Mouse (Mus musculus) myocyte (in vitro differentiated cells): ENCODE measurements around the gene Lmcd1. TPM values are rescaled to one million over a fixed set of nuclear protein-coding genes. Genes with fewer than 3 reads are reported as not detected.
A peak's percentile ranks its signal among the peaks of the same experiment; 100 is the strongest.

Experiments
- H3K27me3 ChIP-seq: one replicate; pipeline ENCODE4 v1.6.1; 2011; ENCODE audit not compliant: control insufficient read depth, insufficient read depth, insufficient read length
- H3K36me3 ChIP-seq: one replicate; pipeline ENCODE4 v1.6.1; 2011; ENCODE audit not compliant: control insufficient read depth, insufficient read depth
- H3K4me2 ChIP-seq: one replicate; pipeline ENCODE4 v1.6.1; 2011; ENCODE audit warnings: low read depth, control low read depth
- H3K4me3 ChIP-seq: one replicate; pipeline ENCODE4 v1.5.1; 2011; ENCODE audit warnings: mild to moderate bottlenecking, control low read depth, moderate library complexity
- H3K79me2 ChIP-seq: one replicate; pipeline ENCODE4 v1.6.1; 2011; ENCODE audit not compliant: control insufficient read depth, insufficient read depth
- H3ac ChIP-seq: one replicate; pipeline ENCODE4 v1.6.1; 2011; ENCODE audit not compliant: control insufficient read depth, insufficient read length
- CEBPB ChIP-seq: IDR thresholded peaks from 2 replicates; pipeline ENCODE4 v1.6.1; 2011; ENCODE audit warnings: mild to moderate bottlenecking, moderate library complexity; ENCODE audit not compliant: poor library complexity, insufficient read depth, severe bottlenecking
- E2F4 ChIP-seq: IDR thresholded peaks from one replicate; pipeline ENCODE4 v1.6.1; 2011; ENCODE audit warnings: mild to moderate bottlenecking, control low read depth, moderate library complexity; ENCODE audit not compliant: insufficient read depth
- MAX ChIP-seq: IDR thresholded peaks from one replicate; pipeline ENCODE4 v1.6.1; 2011; ENCODE audit warnings: low read depth, mild to moderate bottlenecking, control low read depth
- MYOD1 ChIP-seq, 3 experiments: IDR thresholded peaks; one replicate each; pipeline ENCODE4 v1.6.1; 2011; ENCODE audit warnings: control low read depth in 2 of 3, low read depth in 2 of 3, mild to moderate bottlenecking in 2 of 3, moderate library complexity in 1 of 3; ENCODE audit not compliant: insufficient read length in 2 of 3, control insufficient read depth in 1 of 3
- MYOG ChIP-seq, 3 experiments: IDR thresholded peaks; one replicate each; pipeline ENCODE4 v1.6.1; 2011; ENCODE audit warnings: control low read depth in 2 of 3, low read depth in 2 of 3, mild to moderate bottlenecking in 2 of 3; ENCODE audit not compliant: insufficient read length in 2 of 3, control insufficient read depth in 1 of 3, insufficient read depth in 1 of 3
- POLR2A ChIP-seq: IDR thresholded peaks from one replicate; pipeline ENCODE4 v1.6.1; 2011; ENCODE audit warnings: low read depth, mild to moderate bottlenecking, control low read depth, moderate library complexity; ENCODE audit not compliant: insufficient read length
- POLR2AphosphoS2 ChIP-seq: IDR thresholded peaks from one replicate; pipeline ENCODE4 v1.6.1; 2011; ENCODE audit warnings: low read depth, control low read depth; ENCODE audit not compliant: insufficient read length
- REST ChIP-seq: IDR thresholded peaks from one replicate; pipeline ENCODE4 v1.6.1; 2011; ENCODE audit warnings: mild to moderate bottlenecking, control low read depth, moderate library complexity; ENCODE audit not compliant: insufficient read depth, insufficient read length
- SRF ChIP-seq: IDR thresholded peaks from one replicate; pipeline ENCODE4 v1.6.1; 2011; ENCODE audit warnings: low read depth; ENCODE audit not compliant: control insufficient read depth, insufficient read length
- TCF12 ChIP-seq: IDR thresholded peaks from one replicate; pipeline ENCODE4 v1.6.1; 2011; ENCODE audit warnings: mild to moderate bottlenecking, control low read depth; ENCODE audit not compliant: poor library complexity, insufficient read depth, severe bottlenecking
- TCF3 ChIP-seq: IDR thresholded peaks from one replicate; pipeline ENCODE4 v1.6.1; 2011; ENCODE audit warnings: low read depth, control low read depth; ENCODE audit not compliant: insufficient read length
- USF1 ChIP-seq: IDR thresholded peaks from one replicate; pipeline ENCODE4 v1.6.1; 2011; ENCODE audit warnings: low read depth, mild to moderate bottlenecking, control low read depth, moderate library complexity
- polyA plus RNA-seq: library from polyadenylated mRNA; unstranded; fragments of >200 nt; fragmentation: generic; extraction: Trizol; gene quantifications from one replicate; pipeline ENCODE4 v1.2.1, GENCODE M21; 2012; ENCODE audit warnings: missing spikeins

The Lmcd1 gene
- polyA plus RNA-seq, 1 experiment = 4.9 TPM

DNA sequence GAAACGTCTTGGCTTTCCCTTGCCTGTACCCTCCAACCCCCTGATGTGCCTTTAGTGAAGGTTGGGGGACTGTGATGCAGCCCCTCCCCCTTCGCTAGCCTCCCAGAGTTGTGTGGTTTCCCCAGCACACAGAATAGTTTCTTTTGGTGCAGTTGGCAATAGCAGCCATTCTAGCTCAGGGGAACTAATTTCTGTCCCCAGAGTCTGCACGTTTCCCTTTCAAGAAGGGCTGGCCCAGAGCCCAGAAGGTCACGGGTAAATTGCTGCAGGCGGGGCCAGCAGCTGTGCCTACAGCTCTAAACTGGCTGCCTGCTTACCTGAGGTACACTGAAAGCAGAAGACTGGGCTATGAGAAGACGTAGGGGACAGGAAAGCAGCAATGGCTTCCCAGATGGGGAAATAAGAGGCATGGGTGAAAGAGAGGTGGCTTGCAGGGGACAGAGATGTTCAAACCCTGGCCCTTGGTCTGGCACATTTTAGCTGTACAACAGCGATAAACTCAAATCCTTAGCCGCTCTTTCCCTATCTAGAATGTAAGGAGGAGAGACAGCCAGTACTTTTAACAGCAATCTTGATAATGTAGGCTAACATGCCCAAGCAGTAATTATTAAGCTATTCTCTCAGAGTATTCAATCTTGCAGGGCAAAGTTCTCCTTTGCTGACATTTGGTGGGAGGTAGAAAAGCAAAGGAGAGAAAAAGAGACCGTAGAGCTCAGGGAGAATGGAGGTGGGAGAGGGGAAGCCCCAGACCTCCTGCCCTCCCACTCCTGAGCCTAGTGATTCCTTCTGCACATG is 900 bp downstream of the Lmcd1 start:
- TF ChIP-seq E2F4 (no peak), MYOD1 (IDR thresholded peaks at IDR 0.05; ENCODE audit: control insufficient read depth in 1 of 3, insufficient read length in 2 of 3, low read depth in 2 of 3) (peak in 2 of 3 experiments; percentile 32 to 58), USF1 (no peak), MYOG (IDR thresholded peaks at IDR 0.05; ENCODE audit: control insufficient read depth in 1 of 3, insufficient read depth in 1 of 3, insufficient read length in 2 of 3, low read depth in 2 of 3) (peak in 1 of 3 experiments; percentile 54), TCF12 (no peak)
- peak overlapping the region; percentile 11 for H3K4me3 ChIP-seq
- H3K79me2 ChIP-seq = no peaks in the 10 kb centered on the region
- peak overlapping the region; percentile 99 for H3K4me2 ChIP-seq
- no peaks in the 10 kb centered on the region for H3K36me3 ChIP-seq
- H3K27me3 ChIP-seq = no peaks in the 10 kb centered on the region
- H3ac ChIP-seq = no peak overlapping the region

DNA sequence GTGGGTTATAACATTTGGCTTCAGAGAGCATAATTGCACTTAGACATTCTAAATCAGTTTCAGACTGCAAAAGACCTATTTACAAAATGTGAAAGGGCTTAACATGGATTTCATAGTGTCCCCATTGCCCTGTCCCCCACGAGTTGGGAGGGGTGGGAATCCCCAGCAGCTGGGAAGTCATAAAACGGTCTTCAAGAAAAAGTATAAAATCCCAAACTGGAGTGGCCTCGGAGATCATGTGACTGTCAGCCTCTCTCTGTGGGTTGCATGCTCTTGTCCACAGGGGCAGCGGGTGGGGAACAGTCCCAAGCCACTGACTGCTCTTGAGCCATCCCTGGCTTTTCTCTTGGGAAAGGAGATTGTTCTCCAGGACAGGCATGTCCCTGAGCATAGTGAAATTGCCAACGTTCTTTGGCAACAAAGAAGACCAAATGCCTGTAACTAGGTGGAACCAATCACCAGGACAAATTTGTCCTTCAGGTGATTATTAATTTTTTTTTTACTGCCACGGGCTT is 2.2 kb downstream of the Lmcd1 start:
- H3ac ChIP-seq = no peak overlapping the region
- H3K36me3 ChIP-seq = no peaks in the 10 kb centered on the region
- no peak for TF ChIP-seq POLR2A
- TF ChIP-seq USF1 = no peak
- TF ChIP-seq MYOD1 (IDR thresholded peaks at IDR 0.05; ENCODE audit: control insufficient read depth in 1 of 3, insufficient read length in 2 of 3, low read depth in 2 of 3) = no peak
- TF ChIP-seq REST = no peak
- no peak for TF ChIP-seq MAX
- no peak for TF ChIP-seq POLR2AphosphoS2
- TF ChIP-seq MYOG (IDR thresholded peaks at IDR 0.05; ENCODE audit: control insufficient read depth in 1 of 3, insufficient read depth in 1 of 3, insufficient read length in 2 of 3, low read depth in 2 of 3) = no peak
- TF ChIP-seq TCF3 = no peak
- no peak for TF ChIP-seq CEBPB
- TF ChIP-seq SRF = no peak
- no peak overlapping the region for H3K4me3 ChIP-seq
- H3K79me2 ChIP-seq = no peaks in the 10 kb centered on the region
- peak overlapping the region; percentile 26 for H3K4me2 ChIP-seq
- H3K27me3 ChIP-seq = no peaks in the 10 kb centered on the region

DNA sequence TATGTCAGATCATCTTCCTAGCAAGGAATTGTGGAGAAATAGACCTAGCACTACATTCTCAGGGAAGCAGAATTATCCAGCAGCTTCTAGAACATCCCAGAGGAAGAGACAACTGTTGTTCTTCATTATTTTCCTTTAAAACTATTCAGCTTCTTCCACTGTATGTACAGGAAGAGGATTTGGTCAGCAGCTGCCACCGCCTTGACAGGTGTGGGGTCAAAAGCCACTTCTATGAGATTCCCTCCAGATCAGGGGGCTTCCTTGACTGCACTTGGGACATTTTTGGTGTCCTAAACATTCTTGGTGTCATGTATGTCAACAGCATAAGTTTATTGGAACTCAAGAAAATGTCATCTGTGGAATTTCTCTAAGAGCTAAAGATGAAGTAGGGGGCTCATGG is 5.2 kb downstream of the Lmcd1 start:
- no peak for TF ChIP-seq POLR2AphosphoS2
- TF ChIP-seq REST = no peak
- no peak for TF ChIP-seq CEBPB
- no peak for TF ChIP-seq TCF3
- no peak for TF ChIP-seq E2F4
- no peak for TF ChIP-seq TCF12
- peak in 1 of 3 experiments; percentile 24 for TF ChIP-seq MYOG (IDR thresholded peaks at IDR 0.05; ENCODE audit: control insufficient read depth in 1 of 3, insufficient read depth in 1 of 3, insufficient read length in 2 of 3, low read depth in 2 of 3)
- no peak for TF ChIP-seq USF1
- TF ChIP-seq MYOD1 (IDR thresholded peaks at IDR 0.05; ENCODE audit: control insufficient read depth in 1 of 3, insufficient read length in 2 of 3, low read depth in 2 of 3) = peak in 2 of 3 experiments; percentile 50 to 58
- no peak for TF ChIP-seq SRF
- TF ChIP-seq MAX = no peak
- TF ChIP-seq POLR2A = no peak
- no peaks in the 10 kb centered on the region for H3K36me3 ChIP-seq
- H3K4me2 ChIP-seq = no peak overlapping the region
- no peaks in the 10 kb centered on the region for H3K27me3 ChIP-seq
- no peaks in the 10 kb centered on the region for H3K79me2 ChIP-seq
- no peak overlapping the region for H3ac ChIP-seq
- no peak overlapping the region for H3K4me3 ChIP-seq

DNA sequence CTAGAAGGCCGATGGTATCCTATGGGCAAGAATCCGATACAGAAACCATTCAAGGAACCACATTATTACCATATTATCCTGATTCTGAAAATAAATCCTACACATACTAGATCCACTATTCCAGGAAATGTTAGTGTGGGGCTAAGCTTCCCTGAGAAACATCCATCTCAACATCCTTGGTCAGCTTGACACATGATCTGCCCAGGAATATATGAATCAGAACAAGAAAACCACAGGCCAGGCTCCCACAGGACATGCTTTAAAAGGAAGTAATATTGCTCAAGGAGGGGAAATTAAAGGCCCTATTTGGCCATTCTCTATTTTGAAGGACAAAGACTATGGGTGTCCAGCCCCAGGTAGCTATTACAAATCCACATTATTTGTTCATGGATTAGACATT is 6.6 kb downstream of the Lmcd1 start:
- Histone ChIP-seq H3K4me2 (peak overlapping the region; percentile 42), H3K36me3 (no peaks in the 10 kb centered on the region), H3K79me2 (no peaks in the 10 kb centered on the region), H3K4me3 (no peak overlapping the region), H3K27me3 (no peaks in the 10 kb centered on the region), H3ac (no peak overlapping the region)
- TF ChIP-seq TCF12 = no peak
- peak; percentile 47; the same call in 1 of the 2 replicates for TF ChIP-seq CEBPB

DNA sequence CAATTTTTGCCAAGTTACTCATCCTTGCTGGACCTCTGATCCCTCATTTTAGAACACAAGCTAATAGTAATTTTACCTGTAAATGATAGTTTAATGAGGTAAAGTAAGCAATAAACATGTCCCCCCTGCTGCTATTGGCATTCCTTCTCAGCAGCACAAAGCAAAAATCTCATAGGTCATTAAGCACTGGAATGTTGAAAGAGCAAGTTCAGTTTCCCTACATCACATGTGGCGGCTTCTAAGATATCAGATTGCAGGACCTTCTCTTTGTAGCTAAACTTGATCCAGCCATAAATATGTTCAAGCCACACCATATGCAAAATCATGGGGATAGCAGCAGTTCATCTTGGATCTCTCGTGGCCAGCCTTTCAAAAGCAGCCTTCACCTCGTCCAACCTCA is 7.4 kb downstream of the Lmcd1 start:
- Histone ChIP-seq H3K27me3 (no peaks in the 10 kb centered on the region), H3K4me3 (no peak overlapping the region), H3K4me2 (peak overlapping the region; percentile 10), H3K79me2 (no peaks in the 10 kb centered on the region), H3K36me3 (no peaks in the 10 kb centered on the region), H3ac (no peak overlapping the region)
- TF ChIP-seq MYOG (IDR thresholded peaks at IDR 0.05; ENCODE audit: control insufficient read depth in 1 of 3, insufficient read depth in 1 of 3, insufficient read length in 2 of 3, low read depth in 2 of 3) (no peak), MAX (no peak), REST (no peak), POLR2AphosphoS2 (no peak), POLR2A (no peak), SRF (no peak), E2F4 (no peak), USF1 (no peak)
